Mouse (Mus musculus): ENCODE measurements around the gene Fntb. TPM values are rescaled to one million over a fixed set of nuclear protein-coding genes. Genes with fewer than 3 reads are reported as not detected.

The Fntb gene
- total and polyA plus RNA-seq, 3 experiments = 11.7 to 28.5 TPM; not detected in 1

DNA sequence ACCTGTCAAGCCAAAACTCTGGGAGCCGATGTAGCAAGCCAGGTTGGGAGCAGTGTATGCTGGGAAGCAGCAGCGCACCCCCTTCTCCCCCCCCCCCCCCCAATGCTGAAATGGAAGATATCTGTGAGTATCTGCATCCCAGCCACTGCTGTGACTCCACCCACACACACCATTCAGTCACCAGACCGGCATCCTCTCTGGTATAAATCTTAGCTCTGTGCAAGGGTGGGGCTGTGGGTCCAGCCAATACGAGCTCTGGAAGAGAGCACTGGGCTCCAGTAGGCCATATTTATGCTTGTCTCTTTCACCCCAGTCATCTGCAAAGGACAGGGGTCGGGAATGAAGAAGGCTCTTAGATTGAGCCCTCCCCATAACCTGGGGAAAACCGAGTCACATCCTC is 155.0 kb downstream of the Fntb start:
- Histone ChIP-seq H3K27ac (ENCODE audit: control insufficient read depth, low read depth, low read length) (no peak overlapping the region), H3K36me3 (ENCODE audit: control insufficient read depth in 1 of 2, insufficient read depth in 2 of 2, low read length in 2 of 2) (peaks cover 0 to 12% of the 10 kb centered on the region in 2 experiments; a peak in 2 of 4 replicates), H3K9me3 (replicated peaks; ENCODE audit: insufficient read depth, low read length) (no peaks in the 10 kb centered on the region), H3K79me2 (ENCODE audit: control insufficient read depth, insufficient read depth, low read length, poor library complexity) (no peaks in the 10 kb centered on the region), H3K27me3 (ENCODE audit: control insufficient read depth in 1 of 2, insufficient read depth in 2 of 2, low read length in 2 of 2) (no peaks in the 10 kb centered on the region), H3K9ac (ENCODE audit: control insufficient read depth, low read depth, low read length, poor library complexity, severe bottlenecking) (no peak overlapping the region), H3K4me3 (ENCODE audit: control insufficient read depth in 1 of 2, insufficient read depth in 1 of 2, low read depth in 2 of 2, low read length in 2 of 2) (no peak overlapping the region), H3K4me1 (ENCODE audit: control insufficient read depth in 1 of 2, insufficient read depth in 2 of 2, low read length in 2 of 2) (peaks cover 15 to 16% of the 10 kb centered on the region in 2 experiments)
- no peak for TF ChIP-seq HCFC1 (IDR thresholded peaks at IDR 0.05; ENCODE audit: low read depth, low read length)
- no peak for TF ChIP-seq E2F4 (IDR thresholded peaks at IDR 0.05; ENCODE audit: borderline replicate concordance, low read depth, low read length)
- TF ChIP-seq POLR2A (IDR thresholded peaks at IDR 0.05; ENCODE audit: control insufficient read depth in 1 of 2, insufficient read depth in 1 of 2, low read depth in 1 of 2, low read length in 2 of 2, poor library complexity in 1 of 2) = no peak
- no peak for TF ChIP-seq SMC3 (IDR thresholded peaks at IDR 0.05; ENCODE audit: low read depth, low read length)
- TF ChIP-seq MYB (IDR thresholded peaks at IDR 0.05; ENCODE audit: low read depth, low read length) = no peak
- TF ChIP-seq GABPA (IDR thresholded peaks at IDR 0.05; ENCODE audit: low read depth, low read length) = no peak
- TF ChIP-seq NRF1 (IDR thresholded peaks at IDR 0.05; ENCODE audit: insufficient read depth, low read depth, low read length, poor library complexity, severe bottlenecking) = no peak
- TF ChIP-seq TCF12 (IDR thresholded peaks at IDR 0.05; ENCODE audit: low read depth, low read length) = no peak
- TF ChIP-seq CTCF (IDR thresholded peaks at IDR 0.05 in 2 of 3, conservative IDR thresholded peaks at IDR 0.05 in 1 of 3; ENCODE audit: control insufficient read depth in 1 of 3, insufficient read depth in 1 of 3, low read depth in 2 of 3, low read length in 3 of 3, poor library complexity in 1 of 3, severe bottlenecking in 1 of 3) = no peak
- TF ChIP-seq SIN3A (IDR thresholded peaks at IDR 0.05; ENCODE audit: low read length) = no peak
- TF ChIP-seq BHLHE40 (IDR thresholded peaks at IDR 0.05; ENCODE audit: borderline replicate concordance, low read depth, low read length) = no peak
- TF ChIP-seq NELFE (IDR thresholded peaks at IDR 0.05; ENCODE audit: low read depth, low read length) = no peak
- TF ChIP-seq CHD2 (IDR thresholded peaks at IDR 0.05; ENCODE audit: low read length) = no peak
- no peak for TF ChIP-seq CHD1 (IDR thresholded peaks at IDR 0.05; ENCODE audit: low read depth, low read length)
- TF ChIP-seq MAFK (IDR thresholded peaks at IDR 0.05; ENCODE audit: borderline replicate concordance, low read depth, low read length) = no peak
- TF ChIP-seq POLR2AphosphoS2 (IDR thresholded peaks at IDR 0.05; ENCODE audit: low read length) = no peak
- no peak for TF ChIP-seq USF1 (IDR thresholded peaks at IDR 0.05; ENCODE audit: low read depth, low read length)
- TF ChIP-seq TBP (IDR thresholded peaks at IDR 0.05; ENCODE audit: low read depth, low read length) = no peak
- DNase-seq (ENCODE audit: low read depth, low spot score) = no peak

DNA sequence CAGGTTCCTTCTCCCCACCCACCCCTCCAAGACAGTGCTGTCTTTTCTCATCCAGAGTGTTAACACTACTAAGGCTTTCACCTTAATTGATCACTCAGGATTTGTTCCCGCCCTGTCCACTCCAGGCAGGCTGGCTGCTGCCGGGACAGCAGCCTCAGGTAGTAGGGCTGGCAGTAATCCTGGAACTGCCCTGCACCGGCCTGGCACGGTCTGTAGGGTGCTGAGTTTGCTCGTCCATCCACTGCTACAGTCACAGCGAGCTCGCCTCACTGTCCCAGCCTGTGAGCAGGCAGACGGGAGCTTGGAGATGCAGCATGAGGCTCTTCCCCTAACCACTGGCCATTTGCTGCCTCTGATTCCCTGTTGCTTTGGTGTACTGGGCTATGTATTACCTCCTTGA is 155.6 kb downstream of the Fntb start:
- TF ChIP-seq GABPA (IDR thresholded peaks at IDR 0.05; ENCODE audit: low read depth, low read length) (no peak), POLR2AphosphoS5 (IDR thresholded peaks at IDR 0.05; ENCODE audit: borderline replicate concordance, low read depth, low read length) (no peak), USF2 (IDR thresholded peaks at IDR 0.05; ENCODE audit: borderline replicate concordance in 1 of 2, insufficient read depth in 1 of 2, low read depth in 1 of 2, low read length in 2 of 2) (no peak), SMC3 (IDR thresholded peaks at IDR 0.05; ENCODE audit: low read depth, low read length) (no peak), MAX (IDR thresholded peaks at IDR 0.05; ENCODE audit: low read length) (no peak), SIN3A (IDR thresholded peaks at IDR 0.05; ENCODE audit: low read length) (no peak), RCOR1 (IDR thresholded peaks at IDR 0.05; ENCODE audit: low read depth, low read length) (no peak), NELFE (IDR thresholded peaks at IDR 0.05; ENCODE audit: low read depth, low read length) (no peak), ETS1 (IDR thresholded peaks at IDR 0.05; ENCODE audit: low read depth, low read length) (no peak), CHD1 (IDR thresholded peaks at IDR 0.05; ENCODE audit: low read depth, low read length) (no peak), KAT2A (conservative IDR thresholded peaks at IDR 0.05; ENCODE audit: low read depth, low read length) (no peak), ZNF384 (IDR thresholded peaks at IDR 0.05; ENCODE audit: low read depth, low read length) (no peak), JUND (IDR thresholded peaks at IDR 0.05; ENCODE audit: low read depth, low read length) (no peak), MAZ (IDR thresholded peaks at IDR 0.05; ENCODE audit: low read depth, low read length) (no peak)
- Histone ChIP-seq H3K27me3 (ENCODE audit: control insufficient read depth in 1 of 2, insufficient read depth in 2 of 2, low read length in 2 of 2) (no peaks in the 10 kb centered on the region), H3K9me3 (replicated peaks; ENCODE audit: insufficient read depth, low read length) (no peaks in the 10 kb centered on the region), H3K4me1 (ENCODE audit: control insufficient read depth in 1 of 2, insufficient read depth in 2 of 2, low read length in 2 of 2) (peaks cover 15 to 16% of the 10 kb centered on the region in 2 experiments), H3K36me3 (ENCODE audit: control insufficient read depth in 1 of 2, insufficient read depth in 2 of 2, low read length in 2 of 2) (peaks cover 0 to 12% of the 10 kb centered on the region in 2 experiments; a peak in 2 of 4 replicates), H3K4me3 (ENCODE audit: control insufficient read depth in 1 of 2, insufficient read depth in 1 of 2, low read depth in 2 of 2, low read length in 2 of 2) (no peak overlapping the region), H3K27ac (ENCODE audit: control insufficient read depth, low read depth, low read length) (no peak overlapping the region), H3K9ac (ENCODE audit: control insufficient read depth, low read depth, low read length, poor library complexity, severe bottlenecking) (no peak overlapping the region), H3K79me2 (ENCODE audit: control insufficient read depth, insufficient read depth, low read length, poor library complexity) (no peaks in the 10 kb centered on the region)
- DNase-seq (ENCODE audit: low read depth, low spot score) = no peak
